Mouse (Mus musculus) ES-E14 (cell line): ENCODE measurements at regions not wholly inside any gene's neighbourhood (a gene's known extent, or its start where the extent isn't known, plus 50 kb on each side); places are given as distances from the start of the nearest gene placed in this dataset.

Source experiments
- CHD2 ChIP-seq: IDR thresholded peaks from 2 replicates; pipeline ENCODE4 v1.6.1; 2014; ENCODE audit warnings: mild to moderate bottlenecking, low read depth, low read length, inconsistent platforms
- MAFK ChIP-seq: IDR thresholded peaks from 2 replicates; pipeline ENCODE4 v1.6.1; 2014; ENCODE audit warnings: mild to moderate bottlenecking, low read depth, low read length, inconsistent platforms; ENCODE audit not compliant: insufficient read depth

DNA sequence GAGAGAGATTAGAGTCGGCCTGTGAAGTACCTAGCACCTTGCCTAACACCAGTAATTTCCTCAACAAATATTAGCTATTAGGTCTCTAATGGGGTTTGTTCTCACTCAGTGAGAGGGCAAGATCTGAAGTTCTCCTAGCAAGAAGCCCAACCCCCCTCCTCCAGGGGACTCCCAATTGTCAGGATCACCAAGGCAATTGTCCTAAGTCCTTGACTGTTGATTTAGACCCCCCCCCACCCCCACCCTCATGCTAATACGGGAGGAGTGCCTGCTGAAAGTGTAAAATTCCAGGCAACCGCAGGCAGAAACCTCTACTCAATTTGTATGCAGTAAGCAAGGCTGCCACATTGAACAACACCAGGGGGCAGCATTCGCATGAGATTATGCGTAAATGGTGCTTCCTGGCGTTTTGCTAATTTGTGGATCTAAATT is 94.6 kb upstream of the Foxd3 start:
- TF ChIP-seq MAFK, result no peak
- TF ChIP-seq CHD2, result no peak
